Mouse (Mus musculus) liver, postnatal 0 days (tissue): ENCODE data around the gene Padi3. TPM values are rescaled to one million over a fixed set of nuclear protein-coding genes. Genes with fewer than 3 reads are reported as not detected.

ENCODE experiments used
- ATAC-seq: fragments of 200-750 bp; cut with Nextera tagmentation; 2 replicates; pipeline ENCODE4 v1.8.0; 2017; ENCODE audit warnings: mild to moderate bottlenecking, moderate library complexity
- DNase-seq: peaks from one replicate; pipeline ENCODE4 v3.0.0-alpha.2; 2016
- H3K27ac ChIP-seq: fragments of 300-500 bp; sonication (generic); 2 replicates; pipeline ENCODE4 v1.5.1; 2014; ENCODE audit warnings: antibody characterized with exemption, moderate library complexity, mild to moderate bottlenecking, low read depth
- H3K27me3 ChIP-seq: fragments of 300-500 bp; sonication (generic); 2 replicates; pipeline ENCODE4 v1.6.1; 2014; ENCODE audit warnings: low read length, control low read depth, mixed read lengths; ENCODE audit not compliant: insufficient read depth
- H3K36me3 ChIP-seq: fragments of 300-500 bp; sonication (generic); replicated peaks from 2 replicates; pipeline ENCODE4 v1.6.1; 2014; ENCODE audit warnings: mild to moderate bottlenecking, control low read depth, low read length, moderate library complexity, mixed read lengths; ENCODE audit not compliant: insufficient read depth
- H3K4me1 ChIP-seq: fragments of 300-500 bp; sonication (generic); 2 replicates; pipeline ENCODE4 v1.6.1; 2014; ENCODE audit warnings: antibody characterized with exemption, mild to moderate bottlenecking, control low read depth; ENCODE audit not compliant: insufficient read depth
- H3K4me2 ChIP-seq: fragments of 300-500 bp; sonication (generic); 2 replicates; pipeline ENCODE4 v1.6.1; 2014; ENCODE audit warnings: low read depth, mild to moderate bottlenecking, low read length, moderate library complexity, mixed read lengths
- H3K4me3 ChIP-seq: fragments of 300-500 bp; sonication (generic); 2 replicates; pipeline ENCODE4 v1.5.1; 2014; ENCODE audit warnings: low read depth, low read length
- H3K9ac ChIP-seq: fragments of 300-500 bp; sonication (generic); replicated peaks from 2 replicates; pipeline ENCODE4 v1.6.1; 2014; ENCODE audit warnings: mild to moderate bottlenecking, moderate library complexity
- H3K9me3 ChIP-seq: fragments of 300-500 bp; sonication (generic); 2 replicates; pipeline ENCODE4 v1.6.1; 2016; ENCODE audit warnings: mild to moderate bottlenecking, control low read depth, low read length, mixed read lengths
- CTCF ChIP-seq: sonication (generic); IDR thresholded peaks from 2 replicates; pipeline ENCODE4 v1.5.1; 2016; ENCODE audit warnings: antibody characterized with exemption, low read depth
- EP300 ChIP-seq: IDR thresholded peaks from 2 replicates; pipeline ENCODE4 v1.6.1; 2016; ENCODE audit warnings: antibody characterized with exemption, low read depth, mild to moderate bottlenecking
- WGBS: fragments of 180-500 bp; shearing (Covaris S2); extraction: QIAGEN DNeasy Blood & Tissue Kit; methylation state at CpG from one replicate; pipeline ENCODE4 v1.1.7; 2014; ENCODE audit not compliant: insufficient replicate concordance; 5-methylcytosine and 5-hydroxymethylcytosine counted together
- polyA plus RNA-seq: library from polyadenylated mRNA; unstranded; fragments of >200 nt; fragmentation: Nextera tagmentation; extraction: Ambion mirVana; gene quantifications from 2 replicates; pipeline ENCODE4 v1.2.1, GENCODE M21; 2015

Padi3 gene
- polyA plus RNA-seq, 1 experiment from 2014 or later = 0.11 TPM

DNA sequence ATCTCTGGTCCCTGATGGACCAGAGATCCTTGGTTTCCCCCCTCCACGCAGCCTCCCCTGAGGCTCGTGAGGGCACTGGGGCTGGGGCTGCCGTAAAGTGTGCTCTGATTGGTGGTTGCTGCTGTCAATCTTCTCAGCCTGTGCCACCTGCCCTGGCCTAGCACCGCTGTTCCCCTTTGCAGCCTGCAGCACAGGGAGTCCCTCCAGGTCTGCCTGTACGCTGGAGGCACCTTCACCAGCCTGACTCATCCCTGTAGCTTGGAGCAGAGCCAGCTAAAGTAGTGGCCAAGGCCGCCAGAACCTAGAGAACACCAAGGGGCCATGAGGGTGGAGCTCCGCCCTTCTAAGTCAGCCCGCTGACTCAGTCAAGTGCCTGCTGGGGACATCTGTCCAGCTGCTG lies 27.4 kb upstream of the Padi3 start:
- DNase-seq (peak; percentile 46), ATAC-seq (peak; percentile 52; the same call in 1 of the 2 replicates)
- no peak overlapping the region for H3K4me3 ChIP-seq
- 0 out of 2 replicates have a peak, but pooled peaks cover 8% of the 10 kb centered on the region for H3K27me3 ChIP-seq
- WGBS = 33% methylated on average over 8 of the region's 8 CpGs
- no peak overlapping the region for H3K27ac ChIP-seq
- no peak overlapping the region for H3K9ac ChIP-seq
- H3K4me1 ChIP-seq = peaks cover 3% of the 10 kb centered on the region; the same call in 1 of the 2 replicates
- no peaks in the 10 kb centered on the region for H3K36me3 ChIP-seq
- H3K9me3 ChIP-seq = no peaks in the 10 kb centered on the region
- TF ChIP-seq CTCF (no peak), EP300 (no peak)
- no peak overlapping the region for H3K4me2 ChIP-seq

DNA sequence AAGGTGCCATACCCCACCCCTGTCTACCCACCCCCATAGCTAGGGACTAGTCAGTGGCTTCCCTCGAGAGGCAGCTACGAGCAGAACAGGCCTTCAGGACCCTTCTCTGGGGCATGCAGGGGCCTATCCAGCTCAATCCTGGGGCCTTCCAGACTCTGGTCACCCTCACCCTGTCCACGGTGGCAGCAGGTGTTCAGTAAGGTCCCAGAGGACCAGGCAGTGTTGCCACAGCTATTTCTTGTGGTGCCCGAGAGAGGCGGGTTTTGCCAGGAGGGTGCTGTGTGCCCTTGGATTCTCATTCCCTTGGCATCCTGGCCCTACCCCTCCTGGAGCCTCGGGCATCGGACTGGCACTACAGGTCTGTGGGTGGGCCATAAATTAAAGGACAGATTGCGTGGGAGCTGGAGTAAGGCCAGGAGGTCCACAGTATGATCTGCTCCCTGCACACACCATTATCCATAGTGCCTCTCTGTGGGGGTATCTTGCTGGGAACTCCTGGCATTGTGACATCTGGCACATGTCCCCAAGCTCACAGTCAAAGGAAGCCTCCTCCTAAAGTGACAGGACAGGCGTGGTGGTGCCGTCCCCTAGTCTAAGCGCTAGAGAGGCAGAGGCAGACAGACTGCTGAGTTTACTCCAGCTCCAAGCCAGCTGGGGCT lies 25.9 kb upstream of the Padi3 start:
- no peak for ATAC-seq
- H3K36me3 ChIP-seq = no peaks in the 10 kb centered on the region
- peaks cover 3% of the 10 kb centered on the region; the same call in 1 of the 2 replicates for H3K4me1 ChIP-seq
- DNase-seq = no peak
- no peak overlapping the region for H3K27ac ChIP-seq
- no peak overlapping the region for H3K4me3 ChIP-seq
- WGBS = 73% methylated on average over 11 of the region's 11 CpGs
- H3K9ac ChIP-seq = no peak overlapping the region
- H3K4me2 ChIP-seq = no peak overlapping the region
- TF ChIP-seq EP300 = no peak
- no peak for TF ChIP-seq CTCF
- 0 out of 2 replicates have a peak, but pooled peaks cover 8% of the 10 kb centered on the region for H3K27me3 ChIP-seq
- no peaks in the 10 kb centered on the region for H3K9me3 ChIP-seq

DNA sequence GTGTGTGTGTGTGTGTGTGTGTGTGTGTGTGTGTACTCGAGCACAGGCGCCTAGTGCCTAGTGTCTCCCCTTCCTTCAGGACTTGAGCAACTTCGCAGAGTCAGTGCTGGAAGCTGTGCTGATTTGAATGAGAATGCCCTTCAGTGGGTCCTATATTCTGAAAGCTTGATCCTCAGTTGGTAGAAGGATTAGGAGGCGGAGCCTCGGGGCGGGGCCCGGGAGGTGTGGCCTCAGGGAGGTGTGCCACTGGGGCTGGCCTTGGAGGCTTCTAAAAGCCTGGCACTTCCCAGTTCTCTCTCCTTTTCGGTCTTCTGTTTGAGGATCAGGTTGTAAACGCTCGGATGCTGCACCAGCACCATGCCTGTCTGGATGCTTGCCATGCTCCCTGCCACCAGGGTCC lies 25.2 kb upstream of the Padi3 start:
- Histone ChIP-seq H3K36me3 (no peaks in the 10 kb centered on the region), H3K4me2 (no peak overlapping the region), H3K27ac (no peak overlapping the region), H3K4me1 (peaks cover 3% of the 10 kb centered on the region; the same call in 1 of the 2 replicates), H3K9ac (no peak overlapping the region), H3K4me3 (no peak overlapping the region), H3K9me3 (no peaks in the 10 kb centered on the region), H3K27me3 (0 out of 2 replicates have a peak, but pooled peaks cover 8% of the 10 kb centered on the region)
- ATAC-seq = peak; percentile 72
- WGBS = 11% methylated on average over 10 of the region's 10 CpGs
- DNase-seq = peak; percentile 83
- TF ChIP-seq EP300 = no peak
- no peak for TF ChIP-seq CTCF

DNA sequence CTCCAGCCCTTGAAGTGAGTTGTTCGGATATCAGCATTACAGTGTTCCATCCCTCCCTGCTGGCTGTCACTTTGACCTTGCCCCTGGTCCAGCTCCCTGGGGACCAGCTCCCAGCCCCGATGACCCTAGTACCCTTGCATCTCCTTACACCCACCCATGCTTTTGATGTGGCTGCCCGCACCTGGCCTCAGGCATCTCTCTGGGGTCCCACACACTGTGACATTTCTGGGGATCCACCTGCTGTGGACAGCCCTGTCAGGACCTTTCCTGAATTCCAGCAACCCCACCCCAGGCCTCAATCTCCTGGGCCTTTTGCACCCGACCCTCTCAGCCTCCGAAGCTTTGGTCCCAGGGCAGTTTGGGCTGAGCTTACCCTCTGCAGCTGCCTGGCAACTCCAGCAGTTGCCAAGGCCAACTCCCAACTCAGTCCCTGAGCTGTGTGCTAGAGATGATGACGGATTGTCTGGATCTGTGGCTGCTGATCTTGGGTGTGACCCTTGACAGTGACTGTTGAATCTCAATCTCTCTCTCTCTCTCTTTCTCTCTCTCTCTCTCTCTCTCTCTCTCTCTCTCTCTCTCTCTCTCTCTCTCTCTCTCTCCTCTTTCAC lies 24.0 kb upstream of the Padi3 start:
- WGBS = 74% methylated on average over 6 of the region's 6 CpGs
- Histone ChIP-seq H3K27me3 (0 out of 2 replicates have a peak, but pooled peaks cover 8% of the 10 kb centered on the region), H3K4me3 (no peak overlapping the region), H3K9me3 (no peaks in the 10 kb centered on the region), H3K4me2 (no peak overlapping the region), H3K36me3 (no peaks in the 10 kb centered on the region), H3K27ac (no peak overlapping the region), H3K9ac (no peak overlapping the region), H3K4me1 (peaks cover 3% of the 10 kb centered on the region; the same call in 1 of the 2 replicates)
- TF ChIP-seq EP300 (no peak), CTCF (no peak)
- DNase-seq = no peak
- ATAC-seq = no peak

DNA sequence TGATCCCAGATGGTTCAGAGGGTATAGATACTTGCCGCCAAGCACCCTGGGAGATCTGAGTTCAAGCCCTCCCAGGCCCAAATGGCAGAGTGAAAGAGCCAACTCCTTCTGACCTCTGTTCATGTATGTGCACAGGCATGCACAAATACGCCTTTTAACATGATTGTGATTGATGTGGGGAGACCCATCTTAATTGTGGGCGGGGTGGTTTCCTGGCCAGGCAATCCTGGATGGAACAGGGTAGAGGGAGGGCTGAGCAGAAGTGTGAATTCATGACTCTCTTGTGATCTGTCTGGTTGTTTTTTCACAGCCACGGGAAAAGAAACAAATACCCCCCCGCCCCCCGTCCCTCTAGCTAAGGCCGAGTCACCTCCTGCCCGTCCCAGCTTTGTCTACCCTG lies 22.4 kb upstream of the Padi3 start:
- no peak overlapping the region for H3K27ac ChIP-seq
- H3K27me3 ChIP-seq = 0 out of 2 replicates have a peak, but pooled peaks cover 8% of the 10 kb centered on the region

DNA sequence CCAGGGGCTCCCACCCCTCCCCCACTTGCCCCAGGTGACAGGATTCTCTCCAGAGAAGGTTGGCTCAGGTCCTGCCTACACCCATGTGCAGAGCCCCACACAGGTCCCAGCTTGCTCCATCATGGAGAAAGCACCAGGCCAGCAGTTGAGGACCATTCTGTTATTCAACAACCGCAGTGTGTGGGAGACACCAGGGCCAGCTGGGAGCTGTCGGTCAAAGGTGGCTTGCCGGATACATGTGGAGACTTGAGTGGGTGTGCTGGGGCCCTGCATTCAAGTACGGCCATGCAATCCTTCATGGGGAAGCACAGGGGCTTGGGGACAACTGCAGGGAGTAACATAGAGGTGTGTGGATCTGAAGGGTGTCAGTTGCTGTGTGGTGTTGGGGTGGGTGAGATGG lies 21.4 kb upstream of the Padi3 start:
- Histone ChIP-seq H3K27me3 (0 out of 2 replicates have a peak, but pooled peaks cover 11% of the 10 kb centered on the region), H3K4me3 (no peak overlapping the region), H3K4me2 (no peak overlapping the region), H3K36me3 (no peaks in the 10 kb centered on the region), H3K9me3 (no peaks in the 10 kb centered on the region), H3K9ac (no peak overlapping the region), H3K4me1 (peaks cover 3% of the 10 kb centered on the region; the same call in 1 of the 2 replicates), H3K27ac (no peak overlapping the region)
- ATAC-seq (peak; percentile 42), DNase-seq (peak; percentile 39)
- 54% methylated on average over 4 of the region's 4 CpGs for WGBS
- TF ChIP-seq CTCF (no peak), EP300 (no peak)

More for the DNA sequence above, 22.4 kb upstream of the Padi3 start:
- 62% methylated on average over 8 of the region's 8 CpGs for WGBS
- DNase-seq (no peak), ATAC-seq (no peak)
- Histone ChIP-seq H3K36me3 (no peaks in the 10 kb centered on the region), H3K9ac (no peak overlapping the region), H3K4me2 (no peak overlapping the region), H3K4me3 (no peak overlapping the region), H3K4me1 (peaks cover 3% of the 10 kb centered on the region; the same call in 1 of the 2 replicates), H3K9me3 (no peaks in the 10 kb centered on the region)
- TF ChIP-seq EP300 (no peak), CTCF (no peak)
